Mouse (Mus musculus) embryonic facial prominence, embryonic 15.5 days (tissue): ENCODE measurements around the gene Tmco4. TPM values are rescaled to one million over a fixed set of nuclear protein-coding genes. Genes with fewer than 3 reads are reported as not detected.

Source experiments
- ATAC-seq: fragments of 200-750 bp; cut with Nextera tagmentation; 2 replicates; pipeline ENCODE4 v1.8.0; 2017; ENCODE audit warnings: low read depth, moderate TSS enrichment; ENCODE audit not compliant: insufficient number of reproducible peaks, low FRiP score, low TSS enrichment
- H3K27ac ChIP-seq: fragments of 300-500 bp; sonication (generic); replicated peaks from 2 replicates; pipeline ENCODE4 v1.5.1; 2015; ENCODE audit warnings: mild to moderate bottlenecking, inconsistent platforms
- H3K27me3 ChIP-seq: fragments of 300-500 bp; sonication (generic); 2 replicates; pipeline ENCODE4 v1.6.1; 2015; ENCODE audit warnings: inconsistent platforms
- H3K36me3 ChIP-seq: fragments of 300-500 bp; sonication (generic); 2 replicates; pipeline ENCODE4 v1.6.1; 2015; ENCODE audit warnings: mild to moderate bottlenecking, inconsistent platforms
- H3K4me1 ChIP-seq: fragments of 300-500 bp; sonication (generic); 2 replicates; pipeline ENCODE4 v1.6.1; 2015; ENCODE audit warnings: inconsistent platforms
- H3K4me2 ChIP-seq: fragments of 300-500 bp; sonication (generic); replicated peaks from 2 replicates; pipeline ENCODE4 v1.6.1; 2015; ENCODE audit warnings: mild to moderate bottlenecking, inconsistent platforms
- H3K4me3 ChIP-seq: fragments of 300-500 bp; sonication (generic); replicated peaks from 2 replicates; pipeline ENCODE4 v1.5.1; 2015; ENCODE audit warnings: mild to moderate bottlenecking, inconsistent platforms
- H3K9ac ChIP-seq: fragments of 300-500 bp; sonication (generic); 2 replicates; pipeline ENCODE4 v1.6.1; 2015; ENCODE audit warnings: inconsistent platforms
- H3K9me3 ChIP-seq: fragments of 300-500 bp; sonication (generic); replicated peaks from 2 replicates; pipeline ENCODE4 v1.6.1; 2016; ENCODE audit warnings: inconsistent platforms
- WGBS: fragments of 180-500 bp; shearing (Covaris S2); methylation state at CpG from one replicate; pipeline ENCODE4 v1.1.7; 2015; 5-methylcytosine and 5-hydroxymethylcytosine counted together
- polyA plus RNA-seq: library from polyadenylated mRNA; unstranded; fragments of >200 nt; fragmentation: Nextera tagmentation; extraction: Ambion mirVana; gene quantifications from 2 replicates; pipeline ENCODE4 v1.2.1, GENCODE M21; 2015

The Tmco4 gene
- polyA plus RNA-seq: 4.9 and 6.4 TPM in 2 replicates

DNA sequence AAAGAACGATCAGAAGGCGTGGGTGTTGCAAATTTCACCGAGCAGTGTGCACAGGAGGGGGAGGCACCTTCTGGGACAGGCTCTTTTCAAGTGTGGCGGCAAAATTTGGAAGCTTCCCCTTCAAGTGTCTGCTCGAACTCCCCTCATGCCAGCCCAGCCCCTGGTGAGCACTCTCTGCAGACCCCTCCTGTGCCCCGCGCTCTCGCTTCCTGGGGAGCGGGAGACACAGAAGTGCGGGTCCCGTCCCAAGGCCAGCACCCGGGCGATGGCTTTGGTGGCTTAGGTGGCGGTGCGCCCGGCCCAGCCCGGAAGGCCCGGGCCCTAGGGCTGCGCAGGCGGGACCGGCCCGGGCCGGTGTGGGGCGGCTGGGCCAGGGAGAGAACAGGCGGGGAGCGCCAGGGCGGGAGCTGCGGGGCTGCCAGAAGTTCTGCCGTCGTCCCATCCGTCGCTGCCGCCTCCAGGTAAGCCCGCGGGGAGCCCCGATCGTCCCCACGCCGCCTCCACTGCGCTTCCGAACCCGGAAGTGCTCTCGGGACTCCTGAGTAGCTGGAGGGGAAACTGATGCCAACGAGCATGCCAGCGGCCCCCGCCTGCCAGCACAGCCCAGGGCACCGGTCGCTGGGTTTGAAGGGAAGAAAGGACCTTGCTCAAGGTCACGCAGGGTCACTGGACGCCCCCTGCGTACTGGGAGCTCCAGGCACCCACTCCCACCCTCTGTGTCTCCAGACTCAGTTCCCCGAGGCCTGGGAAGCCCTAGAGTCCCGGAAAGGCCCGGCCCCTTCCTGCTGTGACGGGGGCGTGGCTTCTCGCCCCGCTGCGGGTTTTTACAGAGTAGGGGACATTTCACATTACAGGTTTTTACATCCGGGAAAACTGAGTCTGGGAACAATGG lies at the start of gene Tmco4:
TSS of gene Tmco4 (plus strand) at position 62 of the 892 bp plus-strand sequence.
- Histone ChIP-seq H3K9ac (peak within 1 kb of the TSS; percentile 71), H3K4me3 (peak within 1 kb of the TSS; percentile 64), H3K4me2 (peak within 1 kb of the TSS; percentile 95), H3K9me3 (no peaks in the 10 kb centered on the region), H3K4me1 (peaks cover 20% of the 10 kb centered on the region), H3K36me3 (no peaks in the 10 kb centered on the region), H3K27ac (peak within 1 kb of the TSS; percentile 87), H3K27me3 (no peaks in the 10 kb centered on the region)
- WGBS: 1% methylated on average over 60 of the region's 60 CpGs
- peak; percentile 79 for ATAC-seq

DNA sequence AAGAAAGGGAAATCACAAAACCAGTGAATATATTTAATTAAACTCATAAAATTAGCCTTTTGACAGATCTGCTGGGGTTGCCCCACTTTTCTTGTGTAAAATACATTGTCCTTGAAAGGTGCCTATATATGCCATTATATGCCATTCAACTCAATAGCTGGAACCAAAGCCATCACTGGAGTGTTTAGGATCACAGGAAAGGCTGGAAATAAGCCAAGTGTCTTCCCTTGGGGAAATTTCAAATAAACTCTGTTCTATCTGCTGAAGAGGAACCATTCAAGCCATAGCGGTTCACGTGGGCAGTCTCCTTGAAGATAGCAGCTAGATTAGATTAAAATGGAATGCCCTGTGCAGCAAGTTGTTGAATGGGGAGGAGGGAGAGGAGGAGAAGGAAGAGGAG lies 47.1 kb upstream of the Tmco4 start:
- no peaks in the 10 kb centered on the region for H3K9me3 ChIP-seq

DNA sequence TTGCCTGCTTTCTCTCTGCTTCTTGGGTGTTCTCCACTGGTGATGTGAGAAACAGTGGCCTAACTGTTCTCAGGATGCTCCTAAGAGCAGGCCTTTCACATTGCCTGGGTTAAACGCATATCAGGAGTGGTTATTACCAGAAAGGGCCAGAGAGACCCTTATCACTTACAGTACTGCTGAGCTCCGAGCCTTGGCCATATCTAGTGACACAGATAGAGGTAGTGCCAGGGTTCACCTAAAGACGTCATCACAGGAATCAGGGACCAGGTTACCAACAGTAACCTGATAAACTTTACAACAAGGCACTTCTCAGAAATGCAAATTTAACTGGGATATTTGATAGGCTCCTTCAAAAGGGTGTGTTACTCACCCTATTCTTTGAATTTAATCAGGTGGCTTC lies 38.8 kb upstream of the Tmco4 start:
- Histone ChIP-seq H3K4me1 (no peaks in the 10 kb centered on the region), H3K9me3 (no peaks in the 10 kb centered on the region), H3K27me3 (no peaks in the 10 kb centered on the region), H3K36me3 (no peaks in the 10 kb centered on the region), H3K27ac (no peak overlapping the region), H3K4me3 (no peak overlapping the region), H3K4me2 (no peak overlapping the region), H3K9ac (no peak overlapping the region)
- WGBS: 56% methylated on average over 3 of the region's 3 CpGs
- no peak for ATAC-seq

More for the DNA sequence above, 47.1 kb upstream of the Tmco4 start:
- ATAC-seq: no peak
- no peaks in the 10 kb centered on the region for H3K4me1 ChIP-seq
- H3K4me3 ChIP-seq: no peak overlapping the region
- WGBS: 64% methylated on average over 2 of the region's 2 CpGs
- no peak overlapping the region for H3K27ac ChIP-seq
- H3K9ac ChIP-seq: no peak overlapping the region
- H3K36me3 ChIP-seq: no peaks in the 10 kb centered on the region
- H3K27me3 ChIP-seq: peaks cover 3% of the 10 kb centered on the region; the same call in 1 of the 2 replicates
- no peak overlapping the region for H3K4me2 ChIP-seq

DNA sequence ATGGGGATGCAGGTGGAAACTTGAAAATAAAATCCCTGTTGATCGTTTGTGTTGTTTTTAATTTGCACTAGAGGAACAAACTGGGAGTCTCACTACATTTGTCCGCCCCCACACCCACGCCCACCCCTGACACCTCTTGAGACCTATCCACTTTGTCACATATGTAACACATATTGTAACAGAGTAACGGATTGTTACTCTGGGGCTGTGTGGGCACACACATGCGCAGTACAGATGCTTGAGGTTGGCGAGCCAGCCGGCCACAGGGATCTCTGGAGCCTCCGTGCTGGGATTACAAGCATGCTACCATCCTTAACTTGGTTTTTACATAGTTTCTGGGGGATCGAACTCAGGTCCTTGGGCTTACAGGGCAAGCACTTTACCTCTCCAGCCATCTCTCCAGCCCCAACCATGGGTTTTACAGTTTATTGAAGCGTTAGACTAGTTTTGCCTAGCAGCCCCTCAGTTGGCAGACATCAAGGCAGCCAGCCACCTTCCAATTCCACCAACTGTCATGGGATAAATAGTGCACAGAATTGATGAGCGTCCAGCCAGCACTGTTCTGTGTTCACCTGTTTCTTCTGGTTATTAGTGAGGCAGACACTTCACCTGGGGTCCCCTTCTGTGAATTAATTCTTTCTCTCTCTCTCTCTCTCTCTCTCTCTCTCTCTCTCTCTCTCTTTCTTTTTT lies 38.1 kb upstream of the Tmco4 start:
- Histone ChIP-seq H3K36me3 (no peaks in the 10 kb centered on the region), H3K4me2 (no peak overlapping the region), H3K4me1 (no peaks in the 10 kb centered on the region), H3K9ac (no peak overlapping the region), H3K27me3 (no peaks in the 10 kb centered on the region), H3K9me3 (no peaks in the 10 kb centered on the region), H3K27ac (no peak overlapping the region), H3K4me3 (no peak overlapping the region)
- no peak for ATAC-seq
- 76% methylated on average over 11 of the region's 11 CpGs for WGBS

DNA sequence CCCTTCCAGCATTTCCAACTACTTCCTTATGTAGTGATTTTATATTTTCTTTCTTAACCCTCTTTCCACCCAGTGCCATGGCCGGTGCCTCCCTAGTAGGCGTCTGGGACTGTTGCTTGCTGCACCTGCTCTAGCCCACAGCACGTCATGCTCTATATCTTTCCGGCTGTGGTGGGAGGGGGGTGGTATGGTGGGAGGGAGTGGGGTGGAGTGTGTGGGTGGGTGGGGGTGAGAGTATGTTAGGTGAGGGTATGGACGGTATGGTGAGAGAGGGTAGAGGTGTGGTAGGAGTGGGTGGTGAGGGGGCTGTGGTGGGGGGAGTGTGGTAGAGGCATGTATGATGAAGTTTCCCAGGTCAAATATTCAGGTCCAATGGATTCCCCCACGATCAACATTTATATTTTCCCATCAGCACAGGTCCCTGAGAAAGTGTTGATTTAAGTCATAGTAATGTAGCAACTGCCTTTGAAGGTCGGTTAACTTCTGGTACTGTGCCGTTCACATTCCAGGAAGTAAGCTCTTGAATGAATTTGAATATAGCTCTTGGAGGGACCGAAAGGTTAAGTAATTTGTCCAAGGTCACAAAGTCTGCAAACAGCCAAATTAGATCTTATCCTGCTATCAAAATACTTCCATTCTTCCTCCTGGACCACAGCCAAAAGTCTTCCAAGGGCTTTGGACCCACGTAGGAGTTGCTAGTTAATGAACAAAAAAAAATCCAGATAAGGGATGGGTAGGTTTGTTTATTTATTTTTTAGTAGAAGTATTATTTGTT lies 34.0 kb upstream of the Tmco4 start:
- H3K4me1 ChIP-seq: peaks cover 15% of the 10 kb centered on the region
- 65% methylated on average over 10 of the region's 10 CpGs for WGBS
- H3K36me3 ChIP-seq: no peaks in the 10 kb centered on the region
- no peaks in the 10 kb centered on the region for H3K9me3 ChIP-seq
- ATAC-seq: no peak
- no peaks in the 10 kb centered on the region for H3K27me3 ChIP-seq
- H3K9ac ChIP-seq: no peak overlapping the region
- no peak overlapping the region for H3K27ac ChIP-seq
- H3K4me3 ChIP-seq: no peak overlapping the region
- H3K4me2 ChIP-seq: no peak overlapping the region

DNA sequence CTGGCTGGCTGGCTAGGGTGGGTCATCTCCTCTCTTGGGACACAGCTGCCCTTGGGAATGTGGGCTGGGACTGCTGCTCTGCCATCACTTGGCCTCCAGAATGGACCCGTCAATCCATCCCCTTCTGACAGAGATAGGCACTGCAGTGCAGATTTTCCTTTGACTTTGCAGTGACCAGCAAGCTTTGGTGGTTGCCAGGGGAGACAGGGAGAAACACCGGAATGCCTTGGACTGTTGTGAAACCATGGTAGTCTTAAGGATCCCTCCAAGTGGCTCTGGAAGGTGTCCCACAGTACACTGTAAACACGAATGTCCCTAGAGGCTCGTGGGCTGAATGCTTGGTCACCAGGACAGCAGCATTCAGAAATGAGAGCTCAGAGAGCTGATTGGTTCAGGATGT lies 33.2 kb upstream of the Tmco4 start:
- 80% methylated on average over 4 of the region's 4 CpGs for WGBS
- no peaks in the 10 kb centered on the region for H3K27me3 ChIP-seq
- H3K4me2 ChIP-seq: no peak overlapping the region
- H3K9ac ChIP-seq: no peak overlapping the region
- no peaks in the 10 kb centered on the region for H3K9me3 ChIP-seq
- no peak overlapping the region for H3K4me3 ChIP-seq
- no peak for ATAC-seq
- H3K4me1 ChIP-seq: peaks cover 15% of the 10 kb centered on the region
- H3K36me3 ChIP-seq: no peaks in the 10 kb centered on the region
- H3K27ac ChIP-seq: no peak overlapping the region

DNA sequence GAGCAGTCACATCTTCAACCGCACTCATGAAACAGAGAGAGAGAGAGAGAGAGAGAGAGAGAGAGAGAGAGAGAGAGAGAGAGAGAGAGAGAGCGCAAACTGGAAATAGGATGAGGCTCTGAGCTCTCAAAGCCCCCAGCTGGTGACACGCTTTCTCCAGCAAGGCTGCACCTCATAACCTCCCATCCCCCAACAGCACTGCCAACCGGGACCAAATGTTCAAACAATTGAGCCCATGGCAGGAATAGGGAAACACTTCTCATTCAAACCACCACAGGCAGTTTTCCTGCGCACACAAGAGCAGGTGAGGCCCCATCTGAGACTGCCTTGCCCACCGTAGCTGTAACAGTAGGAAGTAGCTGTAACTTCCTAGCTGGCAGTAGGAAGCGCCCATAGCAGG lies 31.3 kb upstream of the Tmco4 start:
- ATAC-seq: no peak
- WGBS: 24% methylated on average over 7 of the region's 7 CpGs
- H3K4me3 ChIP-seq: no peak overlapping the region
- no peaks in the 10 kb centered on the region for H3K36me3 ChIP-seq
- H3K9me3 ChIP-seq: no peaks in the 10 kb centered on the region
- H3K9ac ChIP-seq: no peak overlapping the region
- no peak overlapping the region for H3K4me2 ChIP-seq
- H3K27me3 ChIP-seq: no peaks in the 10 kb centered on the region
- H3K4me1 ChIP-seq: peaks cover 15% of the 10 kb centered on the region
- H3K27ac ChIP-seq: peak overlapping the region; percentile 81

DNA sequence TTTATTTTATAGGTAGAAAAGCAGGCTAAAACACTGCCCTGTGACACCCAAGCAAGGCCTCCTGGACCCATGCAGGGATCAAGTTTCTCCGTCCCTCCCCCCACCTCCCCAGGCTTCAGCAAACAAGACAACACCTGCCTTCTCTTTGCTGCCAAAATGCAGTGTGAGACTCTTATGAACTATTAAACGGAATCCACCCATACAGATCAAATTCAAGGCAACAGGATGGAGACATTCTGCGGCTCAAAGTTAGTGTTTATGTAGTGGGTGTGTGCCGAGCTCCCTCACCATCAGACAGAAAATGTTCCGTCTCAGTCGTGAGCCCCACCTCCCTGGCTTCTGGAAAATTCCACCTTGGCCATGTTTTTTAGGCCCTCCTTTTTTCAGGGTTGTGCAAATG lies 30.7 kb upstream of the Tmco4 start:
- no peaks in the 10 kb centered on the region for H3K27me3 ChIP-seq
- no peak overlapping the region for H3K4me3 ChIP-seq
- H3K27ac ChIP-seq: peak overlapping the region; percentile 81
- peak; percentile 58 for ATAC-seq
- no peak overlapping the region for H3K4me2 ChIP-seq
- H3K36me3 ChIP-seq: no peaks in the 10 kb centered on the region
- peaks cover 15% of the 10 kb centered on the region for H3K4me1 ChIP-seq
- H3K9me3 ChIP-seq: no peaks in the 10 kb centered on the region
- no peak overlapping the region for H3K9ac ChIP-seq
- 24% methylated on average over 6 of the region's 6 CpGs for WGBS

DNA sequence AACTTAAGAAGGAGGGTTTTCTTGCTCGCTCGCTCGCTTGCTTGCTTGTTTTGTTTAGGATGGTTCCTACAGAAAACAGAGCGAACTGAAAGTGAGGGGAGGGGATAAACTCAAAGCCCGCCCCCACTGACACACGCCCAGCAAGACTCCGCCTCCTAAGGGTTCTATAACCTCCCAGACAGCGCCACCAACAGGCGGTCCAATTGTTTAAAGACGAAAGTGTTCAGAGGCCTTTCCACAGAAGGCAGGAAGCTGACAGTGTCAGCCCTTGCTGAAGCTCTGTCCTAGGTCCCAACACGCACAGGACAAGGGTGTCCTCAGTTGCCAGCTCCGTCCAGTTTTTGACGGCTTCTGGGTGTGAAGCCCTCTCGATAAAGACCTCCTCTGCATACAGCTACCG lies 29.0 kb upstream of the Tmco4 start:
- Histone ChIP-seq H3K27me3 (no peaks in the 10 kb centered on the region), H3K4me1 (peaks cover 15% of the 10 kb centered on the region), H3K4me3 (peak overlapping the region; percentile 29), H3K27ac (peak overlapping the region; percentile 81; the same call in 1 of the 2 replicates), H3K9ac (no peak overlapping the region), H3K4me2 (peak overlapping the region; percentile 24; the same call in 1 of the 2 replicates), H3K36me3 (no peaks in the 10 kb centered on the region), H3K9me3 (no peaks in the 10 kb centered on the region)
- no peak for ATAC-seq
- WGBS: 31% methylated on average over 15 of the region's 15 CpGs

DNA sequence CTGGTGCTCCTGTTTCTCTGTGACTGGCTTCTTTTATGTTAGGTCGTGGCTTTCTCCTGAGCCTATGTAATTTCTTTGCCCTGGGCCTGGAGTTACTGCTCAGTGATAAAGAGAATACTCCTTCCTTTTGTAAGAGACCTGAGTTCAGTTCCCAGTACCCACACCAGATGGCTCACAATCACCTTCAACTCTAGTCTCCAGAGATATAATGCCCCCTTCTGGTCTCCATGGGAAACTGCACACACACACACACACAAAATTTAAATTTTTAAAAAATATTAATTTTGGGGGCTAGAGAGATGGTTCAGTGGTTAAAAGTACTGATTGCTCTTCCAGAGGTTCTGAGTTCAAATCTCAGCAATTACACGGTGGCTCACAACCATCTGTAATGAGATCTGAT lies 24.4 kb upstream of the Tmco4 start:
- WGBS: 80% methylated on average over 2 of the region's 2 CpGs
- Histone ChIP-seq H3K9me3 (no peaks in the 10 kb centered on the region), H3K4me3 (no peak overlapping the region), H3K4me1 (no peaks in the 10 kb centered on the region), H3K27ac (no peak overlapping the region), H3K9ac (no peak overlapping the region), H3K4me2 (no peak overlapping the region), H3K36me3 (no peaks in the 10 kb centered on the region), H3K27me3 (0 out of 2 replicates have a peak, but pooled peaks cover 2% of the 10 kb centered on the region)
- ATAC-seq: no peak

DNA sequence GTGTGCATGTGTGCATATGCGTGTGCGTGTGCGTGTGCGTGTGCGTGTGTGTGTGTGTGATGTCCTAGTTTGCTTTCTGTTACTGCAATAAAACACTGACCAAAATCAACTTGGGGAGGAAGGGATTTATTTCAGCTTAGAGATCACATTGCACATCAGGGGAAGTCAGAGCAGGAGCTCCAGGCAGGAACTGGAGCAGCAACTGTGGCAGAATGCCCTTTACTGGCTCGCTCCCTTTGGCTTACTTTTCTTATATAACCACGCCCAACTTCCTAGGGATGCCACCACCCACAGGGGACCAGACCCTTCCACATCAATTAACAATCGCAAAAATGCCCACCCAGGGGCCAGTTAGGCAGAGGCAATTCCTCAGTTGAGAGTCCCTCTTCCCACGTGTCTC lies 14.1 kb upstream of the Tmco4 start:
- WGBS: 87% methylated on average over 9 of the region's 9 CpGs
- no peaks in the 10 kb centered on the region for H3K4me1 ChIP-seq

More for the DNA sequence above, 14.1 kb upstream of the Tmco4 start:
- Histone ChIP-seq H3K27ac (no peak overlapping the region), H3K36me3 (no peaks in the 10 kb centered on the region), H3K9ac (no peak overlapping the region), H3K4me3 (no peak overlapping the region), H3K4me2 (no peak overlapping the region), H3K9me3 (no peaks in the 10 kb centered on the region), H3K27me3 (no peaks in the 10 kb centered on the region)
- ATAC-seq: no peak
